Mouse (Mus musculus) cortical plate, adult 2 months (tissue): ENCODE measurements at regions not wholly inside any gene's neighbourhood (a gene's known extent, or its start where the extent isn't known, plus 50 kb on each side); places are given as distances from the start of the nearest gene placed in this dataset.

Experiments
- H3K27ac ChIP-seq: fragments of 200-500 bp; 2 replicates; pipeline ENCODE4 v1.5.1; 2012; ENCODE audit warnings: low read length, control low read depth, inconsistent platforms; ENCODE audit not compliant: insufficient read depth
- H3K4me1 ChIP-seq: fragments of 200-500 bp; 2 replicates; pipeline ENCODE4 v1.6.1; 2011; ENCODE audit warnings: low read length; ENCODE audit not compliant: control insufficient read depth, insufficient read depth
- H3K4me3 ChIP-seq: fragments of 200-500 bp; 2 replicates; pipeline ENCODE4 v1.5.1; 2011; ENCODE audit warnings: mild to moderate bottlenecking, low read length, control low read depth; ENCODE audit not compliant: insufficient read depth
- CTCF ChIP-seq: fragments of 200-500 bp; IDR thresholded peaks from 2 replicates; pipeline ENCODE4 v1.5.1; 2011; ENCODE audit warnings: mild to moderate bottlenecking, control low read depth, low read length; ENCODE audit not compliant: insufficient read depth; ENCODE audit errors: extremely low read depth
- POLR2A ChIP-seq: fragments of 200-500 bp; IDR thresholded peaks from 2 replicates; pipeline ENCODE4 v1.6.1; 2011; ENCODE audit warnings: mild to moderate bottlenecking, low read length, control low read depth; ENCODE audit not compliant: insufficient read depth; ENCODE audit errors: extremely low read depth

DNA sequence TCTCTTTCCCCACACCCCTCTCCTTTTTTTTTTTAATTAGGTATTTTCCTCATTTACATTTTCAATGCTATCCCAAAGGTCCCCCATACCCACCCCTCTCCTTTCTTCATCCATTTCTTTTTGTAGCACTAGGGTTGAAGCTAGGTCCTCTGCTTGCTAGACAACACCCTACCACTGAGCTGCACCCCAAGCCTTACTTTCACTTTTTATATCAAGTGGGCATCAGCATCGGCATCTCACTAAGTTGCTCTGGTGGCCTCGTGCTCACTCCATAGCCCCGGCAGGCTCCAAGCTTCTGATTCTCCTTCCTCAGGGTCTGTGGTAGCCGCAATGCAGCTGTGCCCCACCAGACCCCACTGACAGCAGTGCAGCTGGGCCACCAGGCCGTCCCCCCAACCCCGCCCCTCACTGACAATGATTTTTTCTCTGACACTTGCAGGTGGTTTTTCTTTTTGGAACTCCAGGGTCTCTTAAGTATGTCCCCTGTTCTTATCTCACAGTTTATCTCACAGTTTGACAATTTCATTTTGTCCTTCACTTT is 77.5 kb downstream of the Nufip1 start:
- H3K4me3 ChIP-seq, result no peak overlapping the region
- no peak for TF ChIP-seq POLR2A
- TF ChIP-seq CTCF, result no peak
- H3K4me1 ChIP-seq, result no peaks in the 10 kb centered on the region
- H3K27ac ChIP-seq, result no peak overlapping the region

DNA sequence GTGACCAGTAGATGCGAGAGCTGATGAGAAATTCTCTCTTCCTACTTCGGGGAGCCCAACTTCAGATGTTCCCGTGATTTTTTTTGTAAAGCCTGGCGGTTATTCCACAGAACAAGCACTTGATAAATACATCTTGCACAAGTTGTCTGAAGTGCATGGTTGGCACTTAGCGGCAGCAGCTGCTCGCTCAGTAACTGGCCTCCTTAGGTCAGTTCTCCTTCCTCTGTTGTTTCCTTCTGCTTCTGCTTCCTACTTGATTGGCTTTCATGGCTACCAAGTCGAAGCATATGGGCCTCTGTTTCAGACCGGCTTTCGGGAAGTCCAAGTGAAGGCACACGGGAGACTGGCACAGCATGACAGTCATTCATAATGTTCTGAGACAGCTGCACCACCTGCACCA is 84.6 kb downstream of the Nufip1 start:
- Histone ChIP-seq H3K4me3 (no peak overlapping the region), H3K4me1 (no peaks in the 10 kb centered on the region), H3K27ac (no peak overlapping the region)
- TF ChIP-seq CTCF (no peak), POLR2A (no peak)

DNA sequence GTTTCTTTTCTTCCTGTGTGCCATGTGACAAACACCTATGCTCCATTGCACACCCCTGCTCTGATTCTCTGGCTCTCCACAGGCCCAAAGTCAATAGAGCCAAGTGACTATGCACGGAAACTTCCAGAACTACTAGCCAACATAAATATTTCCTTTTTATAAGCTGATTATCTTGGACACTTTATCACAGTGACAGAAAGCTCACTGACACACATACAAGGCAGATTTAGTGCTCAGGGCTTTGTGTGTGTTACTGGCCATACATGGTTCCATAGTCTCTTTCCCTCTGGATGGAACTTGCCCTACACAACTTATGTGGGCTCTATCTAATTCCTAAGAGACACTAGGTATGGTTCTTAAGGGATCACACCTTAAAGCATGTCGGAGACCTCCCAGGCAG is 86.7 kb downstream of the Nufip1 start:
- no peak for TF ChIP-seq CTCF
- Histone ChIP-seq H3K4me1 (no peaks in the 10 kb centered on the region), H3K27ac (no peak overlapping the region), H3K4me3 (no peak overlapping the region)

DNA sequence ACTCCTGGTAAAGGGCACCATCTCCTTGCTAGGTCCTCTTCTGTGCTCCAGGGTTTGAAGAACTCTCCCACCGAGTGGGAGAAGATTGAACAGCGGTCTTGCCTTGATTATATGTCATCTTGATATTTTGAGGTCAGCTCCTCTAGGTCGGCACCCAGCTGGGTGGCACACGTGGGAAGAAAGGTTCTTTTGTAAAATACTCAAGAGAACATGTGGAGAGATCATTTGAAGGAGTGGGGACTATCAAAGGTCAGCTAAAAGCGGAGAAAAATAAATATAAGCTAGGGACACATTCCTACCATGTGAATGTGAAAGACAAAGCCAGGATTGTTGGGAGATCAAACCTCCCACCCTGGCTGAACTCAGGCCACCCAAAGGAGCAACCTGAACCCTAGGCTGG is 87.7 kb downstream of the Nufip1 start:
- no peak for TF ChIP-seq POLR2A
- TF ChIP-seq CTCF, result no peak
- H3K4me3 ChIP-seq, result no peak overlapping the region
- H3K4me1 ChIP-seq, result no peaks in the 10 kb centered on the region
- H3K27ac ChIP-seq, result no peak overlapping the region

DNA sequence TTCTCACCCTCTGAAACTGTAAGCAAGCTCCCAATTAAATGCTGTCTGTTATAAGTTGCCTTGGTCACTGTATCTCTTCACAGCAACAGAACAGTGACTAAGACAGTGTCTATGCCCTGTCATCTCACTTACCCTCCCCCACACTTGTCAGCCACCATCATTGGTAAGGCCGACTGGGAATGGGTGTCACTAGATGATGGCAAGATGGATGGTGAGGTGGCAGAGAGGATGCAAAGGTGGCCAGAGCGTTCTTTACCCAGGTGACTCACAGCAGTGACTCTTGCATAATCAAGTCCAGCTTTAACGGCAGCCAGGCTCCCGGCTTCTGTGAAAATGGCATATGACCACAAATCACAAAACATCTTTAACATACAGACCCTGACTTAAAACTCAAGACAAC is 91.9 kb downstream of the Nufip1 start:
- no peak overlapping the region for H3K4me3 ChIP-seq
- TF ChIP-seq CTCF, result no peak
- no peak for TF ChIP-seq POLR2A
- H3K4me1 ChIP-seq, result no peaks in the 10 kb centered on the region
- H3K27ac ChIP-seq, result no peak overlapping the region

DNA sequence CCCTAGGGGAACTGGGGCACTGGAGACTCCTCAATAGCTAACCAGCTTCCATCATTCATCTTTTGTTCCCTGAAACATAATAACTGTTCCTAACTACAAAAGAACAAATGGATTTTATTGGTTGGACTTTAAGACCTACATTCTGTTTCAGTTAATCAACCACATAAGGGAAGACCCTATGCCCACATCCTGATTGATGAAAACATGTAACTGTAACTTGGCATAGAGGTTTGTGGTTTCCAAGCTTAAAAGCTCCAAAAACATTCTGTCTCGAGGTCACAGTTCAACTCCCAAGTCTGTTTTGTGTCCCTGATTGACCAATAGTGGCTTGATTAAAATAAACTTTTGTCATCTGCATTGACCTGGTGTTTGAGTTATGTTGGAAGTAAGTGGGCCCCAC is 92.4 kb downstream of the Nufip1 start:
- H3K27ac ChIP-seq, result no peak overlapping the region
- no peaks in the 10 kb centered on the region for H3K4me1 ChIP-seq
- H3K4me3 ChIP-seq, result no peak overlapping the region
- TF ChIP-seq CTCF, result no peak
- no peak for TF ChIP-seq POLR2A

DNA sequence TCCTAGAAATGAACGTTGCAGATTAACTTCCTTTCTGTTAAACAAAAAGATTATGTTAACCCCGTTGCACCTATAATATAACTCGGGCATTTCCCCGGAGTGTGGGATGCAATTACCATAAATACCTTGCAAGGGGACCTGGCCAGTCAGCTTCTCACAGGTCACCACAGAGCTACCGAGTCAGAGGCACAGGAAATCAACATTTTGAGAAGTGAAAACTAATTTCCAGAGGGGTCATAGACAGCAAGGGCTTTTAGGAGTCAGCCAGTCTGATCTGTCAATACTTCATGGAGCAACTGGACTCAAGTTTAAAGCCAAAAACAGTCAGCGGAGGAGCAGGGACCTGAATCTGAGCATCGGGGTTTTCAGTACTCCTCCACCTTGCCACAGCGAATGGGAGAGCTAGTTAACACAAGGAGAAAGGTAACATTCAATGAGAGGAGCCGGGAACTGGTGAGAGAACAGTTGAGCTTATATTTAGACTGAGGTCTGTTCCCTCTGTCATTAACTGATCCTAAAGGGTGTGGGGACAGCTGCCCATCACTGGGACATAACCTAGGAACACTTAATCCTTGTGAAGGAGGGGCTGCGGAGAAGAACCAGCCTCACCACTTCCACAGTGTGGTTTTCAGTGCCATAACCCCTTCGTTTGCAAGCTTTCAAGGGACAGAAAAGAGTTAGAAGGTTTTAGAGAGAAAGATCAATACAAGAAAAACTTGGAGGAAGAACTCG is 105.9 kb downstream of the Nufip1 start:
- Histone ChIP-seq H3K27ac (no peak overlapping the region), H3K4me3 (no peak overlapping the region), H3K4me1 (peaks cover 2% of the 10 kb centered on the region; the same call in 1 of the 2 replicates)
- TF ChIP-seq POLR2A (no peak), CTCF (no peak)

DNA sequence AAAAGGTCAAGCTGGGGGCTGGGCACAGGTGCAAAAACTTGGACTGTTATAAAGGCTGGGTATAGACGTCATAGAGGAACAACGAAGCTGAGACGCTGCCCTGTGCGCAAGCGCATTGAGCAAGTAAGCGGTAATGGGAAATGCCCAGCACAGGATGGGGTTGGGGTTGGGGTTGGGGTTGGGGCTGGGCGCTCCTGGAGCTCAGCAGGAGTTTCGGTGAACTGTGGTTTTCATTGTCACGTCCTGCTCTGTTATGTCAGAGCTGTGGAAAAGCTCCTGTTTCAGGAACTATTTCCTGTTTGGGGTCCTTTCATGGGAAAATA is 106.4 kb downstream of the Nufip1 start:
- Histone ChIP-seq H3K4me1 (peaks cover 2% of the 10 kb centered on the region; the same call in 1 of the 2 replicates), H3K4me3 (no peak overlapping the region), H3K27ac (no peak overlapping the region)
- TF ChIP-seq CTCF, result no peak
- no peak for TF ChIP-seq POLR2A

DNA sequence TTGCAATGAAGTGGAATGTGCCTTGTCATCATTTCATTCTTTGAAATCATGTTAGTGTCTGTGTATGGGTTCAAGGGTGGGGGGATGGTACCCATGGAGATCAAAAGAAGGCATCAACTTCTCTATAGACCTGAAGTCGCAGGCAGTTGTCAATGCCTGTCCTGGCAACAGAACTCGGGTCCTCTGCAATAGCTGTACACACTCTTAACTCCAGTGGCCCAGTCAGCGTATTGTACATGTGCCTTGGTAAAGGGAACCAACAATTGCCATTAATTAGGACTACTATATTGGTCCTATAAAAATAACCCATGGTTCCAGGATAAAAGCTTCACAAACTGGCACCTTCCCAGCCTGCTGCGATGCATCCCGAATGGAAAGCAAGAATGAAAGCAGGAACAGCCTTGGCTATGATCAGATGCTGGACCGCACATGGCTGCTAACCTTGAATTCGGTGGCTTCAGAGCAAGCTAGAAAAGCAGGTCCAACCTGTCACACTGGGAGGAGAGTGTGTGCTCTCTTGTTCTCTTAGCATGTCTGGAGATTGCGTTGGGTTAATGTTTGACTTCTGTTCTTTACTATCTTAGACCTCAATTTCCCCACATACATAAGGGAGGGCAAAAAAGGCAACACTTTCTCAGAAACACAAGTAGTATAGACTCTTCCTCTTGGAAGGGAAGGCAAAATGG is 107.0 kb downstream of the Nufip1 start:
- TF ChIP-seq POLR2A (no peak), CTCF (no peak)
- Histone ChIP-seq H3K4me1 (peaks cover 2% of the 10 kb centered on the region; the same call in 1 of the 2 replicates), H3K27ac (no peak overlapping the region), H3K4me3 (no peak overlapping the region)

DNA sequence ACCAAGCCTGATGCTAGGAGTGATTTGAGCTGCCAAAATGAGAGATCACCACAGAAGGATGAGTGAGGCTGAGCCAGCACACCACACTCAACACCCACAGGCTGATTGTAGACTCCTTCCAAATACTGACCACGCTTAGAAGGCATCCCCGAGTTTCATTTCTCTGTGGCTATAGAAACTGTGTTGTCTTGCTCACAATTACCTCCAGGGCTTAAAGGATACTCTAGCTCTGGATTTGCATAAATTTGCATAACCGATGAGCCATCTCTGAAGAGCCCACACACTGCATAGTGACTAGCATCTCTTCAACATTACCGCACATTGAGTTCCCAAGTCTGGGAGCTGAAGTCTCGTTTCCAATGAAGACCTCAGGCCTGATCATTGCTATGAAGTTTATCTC is 110.3 kb downstream of the Nufip1 start:
- no peak for TF ChIP-seq POLR2A
- Histone ChIP-seq H3K27ac (no peak overlapping the region), H3K4me1 (peaks cover 2% of the 10 kb centered on the region; the same call in 1 of the 2 replicates), H3K4me3 (no peak overlapping the region)
